Mouse (Mus musculus) C2C12 (cell line): ENCODE data around the gene Wrap73.

Experiments used
- CEBPB ChIP-seq: IDR thresholded peaks from one replicate; pipeline ENCODE4 v1.6.1; 2011; ENCODE audit warnings: low read depth, mild to moderate bottlenecking, control low read depth, moderate library complexity
- CTCF ChIP-seq: IDR thresholded peaks from one replicate; pipeline ENCODE4 v1.5.1; 2011; ENCODE audit not compliant: control insufficient read depth, insufficient read depth, insufficient read length
- MAX ChIP-seq: IDR thresholded peaks from one replicate; pipeline ENCODE4 v1.6.1; 2011; ENCODE audit warnings: mild to moderate bottlenecking, control low read depth
- MYOG ChIP-seq: IDR thresholded peaks from one replicate; pipeline ENCODE4 v1.6.1; 2011; ENCODE audit not compliant: control insufficient read depth, insufficient read length; ENCODE audit errors: extremely low read depth
- USF1 ChIP-seq: IDR thresholded peaks from one replicate; pipeline ENCODE4 v1.6.1; 2011; ENCODE audit warnings: low read depth, mild to moderate bottlenecking, control low read depth, moderate library complexity

- TF ChIP-seq CTCF (no peak), USF1 (no peak), MAX (no peak), CEBPB (no peak), MYOG (no peak)
These were observed 1.8 kb upstream of the Wrap73 start for GRCm38 (mm10) chr4:154140213-154141008.
